Mouse (Mus musculus): ENCODE results near the gene Plcd3. TPM values are rescaled to one million over a fixed set of nuclear protein-coding genes. Genes with fewer than 3 reads are reported as not detected.

The Plcd3 gene
- polyA plus RNA-seq, 1 experiment from 2014 or later = 2.3 TPM

DNA sequence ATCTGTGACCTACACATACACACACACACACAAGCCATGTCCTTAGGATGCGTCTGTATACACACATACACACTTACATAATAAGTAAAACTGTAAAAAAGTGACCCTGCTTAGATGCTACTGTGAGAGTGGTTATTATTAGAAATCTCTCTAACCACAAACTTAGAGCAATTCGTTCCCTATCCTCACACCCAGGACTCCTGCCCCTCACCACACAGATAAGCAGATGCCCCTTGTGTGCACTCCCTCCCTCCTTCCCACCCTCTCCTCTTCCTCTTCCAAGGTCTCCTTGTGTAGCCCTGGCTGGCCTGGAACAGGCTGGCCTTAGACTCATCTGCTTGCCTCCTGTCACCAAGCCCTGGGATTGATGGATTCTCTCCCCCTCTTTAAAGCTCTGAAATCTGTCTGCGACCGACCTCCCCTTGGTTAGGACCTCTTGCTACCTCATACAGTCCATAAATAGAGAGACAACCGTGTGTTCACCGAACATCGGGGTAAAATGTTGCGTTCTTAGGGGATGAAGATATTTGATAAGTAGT lies 34.6 kb upstream of the Plcd3 start:
- H3K4me1 ChIP-seq = peaks cover 28% of the 10 kb centered on the region
- H3K27me3 ChIP-seq = no peaks in the 10 kb centered on the region
- H3K4me2 ChIP-seq (replicated peaks) = no peak overlapping the region
- WGBS = 93% methylated on average over 8 of the region's 8 CpGs
- H3K27ac ChIP-seq (replicated peaks) = no peak overlapping the region
- no peak overlapping the region for H3K9ac ChIP-seq (replicated peaks)
- 0 out of 2 replicates have a peak, but pooled peaks cover 8% of the 10 kb centered on the region for H3K36me3 ChIP-seq
- H3K9me3 ChIP-seq = no peaks in the 10 kb centered on the region
- ATAC-seq (replicated peaks) = no peak
- no peak overlapping the region for H3K4me3 ChIP-seq

DNA sequence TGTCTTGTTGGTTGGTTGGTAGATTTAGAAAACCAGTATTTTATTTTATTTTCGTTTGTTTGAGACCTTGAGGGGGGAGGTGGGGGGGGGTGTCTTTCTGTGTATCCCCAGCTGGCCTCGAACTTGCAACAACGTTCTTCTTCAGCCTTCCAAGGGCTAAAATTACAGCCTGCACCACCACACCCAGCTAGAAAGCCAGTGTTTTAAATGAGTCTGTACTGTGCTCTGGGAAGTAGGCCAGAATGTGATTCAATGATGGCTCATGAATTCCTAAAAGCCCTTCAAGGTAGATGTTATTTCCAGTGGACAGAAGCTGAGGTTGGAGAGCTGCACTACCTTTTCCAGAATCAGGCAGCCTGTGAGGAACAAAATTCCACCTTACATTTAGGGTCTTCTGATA lies 32.8 kb upstream of the Plcd3 start:
- Histone ChIP-seq H3K4me2 (replicated peaks) (peak overlapping the region; percentile 39), H3K4me3 (no peak overlapping the region), H3K27me3 (no peaks in the 10 kb centered on the region), H3K27ac (replicated peaks) (peak overlapping the region; percentile 55; the same call in 1 of the 2 replicates), H3K9ac (replicated peaks) (no peak overlapping the region), H3K9me3 (no peaks in the 10 kb centered on the region), H3K4me1 (peaks cover 38% of the 10 kb centered on the region), H3K36me3 (0 out of 2 replicates have a peak, but pooled peaks cover 5% of the 10 kb centered on the region)
- 72% methylated on average over 3 of the region's 3 CpGs for WGBS
- no peak for ATAC-seq (replicated peaks)

DNA sequence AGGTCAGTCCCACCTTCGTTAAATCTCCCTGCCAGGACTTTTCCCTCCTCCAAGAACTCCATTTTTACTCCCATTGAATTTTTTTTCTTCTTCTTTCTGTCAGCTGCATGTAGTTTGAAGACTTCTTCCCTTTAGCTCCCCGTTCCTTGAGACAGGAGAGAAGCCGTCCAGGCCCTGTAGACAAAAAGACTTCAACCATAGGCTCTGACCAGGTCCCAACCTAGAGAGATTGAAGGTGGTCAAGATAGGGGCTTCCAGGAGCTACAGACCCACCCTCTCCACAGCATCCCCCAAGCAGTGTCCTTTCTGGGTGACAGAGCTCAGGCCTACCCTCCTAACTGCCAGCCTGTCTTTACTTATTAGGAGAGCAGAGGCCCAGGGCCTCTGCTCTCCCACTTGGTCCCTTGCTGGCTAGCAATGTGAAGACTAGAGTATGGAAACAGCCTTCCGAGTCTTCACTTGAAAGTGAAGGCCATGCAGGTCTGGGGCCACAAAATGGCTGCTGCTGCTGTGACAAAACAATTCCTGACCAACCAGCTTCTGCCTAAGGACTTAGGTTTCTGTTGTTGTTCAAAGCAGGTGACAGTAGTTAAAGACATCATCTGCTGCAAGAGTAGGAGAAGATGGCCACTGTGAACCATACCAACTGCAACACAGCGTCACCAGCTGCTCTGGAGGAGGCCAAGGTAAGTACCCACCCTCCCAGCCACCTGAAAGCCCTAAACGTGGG lies 32.2 kb upstream of the Plcd3 start:
- peak; percentile 37; the same call in 1 of the 2 replicates for ATAC-seq (replicated peaks)
- Histone ChIP-seq H3K27me3 (no peaks in the 10 kb centered on the region), H3K4me1 (peaks cover 38% of the 10 kb centered on the region), H3K4me2 (replicated peaks) (peak overlapping the region; percentile 39), H3K36me3 (no peaks in the 10 kb centered on the region), H3K4me3 (peak overlapping the region; percentile 35), H3K9me3 (no peaks in the 10 kb centered on the region), H3K9ac (replicated peaks) (peak overlapping the region; percentile 22), H3K27ac (replicated peaks) (peak overlapping the region; percentile 55)
- 52% methylated on average over 6 of the region's 6 CpGs for WGBS

- ATAC-seq (replicated peaks) = peak; percentile 94
- Histone ChIP-seq H3K9ac (replicated peaks) (peak overlapping the region; percentile 100), H3K4me2 (replicated peaks) (peak overlapping the region; percentile 89), H3K4me3 (peak overlapping the region; percentile 96), H3K36me3 (no peaks in the 10 kb centered on the region), H3K4me1 (peaks cover 38% of the 10 kb centered on the region), H3K27me3 (no peaks in the 10 kb centered on the region), H3K27ac (replicated peaks) (peak overlapping the region; percentile 95), H3K9me3 (no peaks in the 10 kb centered on the region)
- under 1% methylated on average over 58 of the region's 58 CpGs for WGBS
These were observed 31.4 kb upstream of the Plcd3 start for GRCm38 (mm10) chr11:103132576-103133455.

DNA sequence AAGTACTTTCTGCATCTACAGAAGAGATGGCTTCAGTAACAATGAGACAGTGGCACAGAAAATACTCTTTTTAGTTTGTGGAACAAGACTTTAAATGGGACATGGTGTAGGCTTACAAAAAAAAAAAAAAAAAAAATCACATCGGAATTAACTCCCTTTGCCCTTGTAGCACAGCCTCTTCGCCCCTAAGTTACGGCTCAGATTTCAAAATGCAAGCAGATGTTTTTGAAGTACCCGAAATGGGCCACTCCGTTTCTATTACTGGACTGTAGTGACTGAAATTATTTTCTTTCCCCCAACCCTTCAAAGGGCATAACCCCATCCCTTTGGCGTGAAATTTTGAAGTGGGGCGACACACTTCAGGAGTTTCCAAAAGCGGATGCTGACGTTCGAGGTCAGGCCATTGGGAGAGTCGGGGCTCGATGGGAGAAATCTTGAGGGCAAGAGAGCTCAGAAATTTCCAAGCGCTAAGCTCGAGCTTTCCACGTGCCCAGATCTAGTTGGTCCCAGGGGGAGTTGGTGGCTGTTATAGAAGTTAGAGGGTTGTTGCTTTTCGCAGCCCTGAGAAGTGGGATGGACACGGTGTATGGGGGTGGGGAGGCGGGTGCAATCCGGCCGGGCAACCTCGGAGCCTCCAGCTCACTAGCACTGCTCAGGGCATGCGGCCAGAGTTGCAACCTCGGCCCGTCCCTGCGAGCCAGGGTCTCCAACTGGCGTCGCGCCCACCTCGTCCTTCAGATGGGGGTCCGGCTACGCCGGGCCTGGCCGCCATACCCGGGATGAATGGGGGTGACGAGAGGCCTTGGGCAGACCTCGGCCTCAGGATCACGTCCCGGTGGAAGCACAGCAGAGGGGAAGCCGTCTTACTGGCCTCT lies 30.5 kb upstream of the Plcd3 start, which contains the start of gene Hexim2:
Hexim2 (plus strand) TSS at position 729 of the 875 bp plus-strand sequence.
- under 1% methylated on average over 39 of the region's 39 CpGs for WGBS
- peaks cover 38% of the 10 kb centered on the region for H3K4me1 ChIP-seq
- peak within 1 kb of the TSS; percentile 100 for H3K9ac ChIP-seq (replicated peaks)
- H3K4me2 ChIP-seq (replicated peaks) = peak within 1 kb of the TSS; percentile 89
- peak within 1 kb of the TSS; percentile 95 for H3K27ac ChIP-seq (replicated peaks)
- H3K9me3 ChIP-seq = no peaks in the 10 kb centered on the region
- H3K27me3 ChIP-seq = no peaks in the 10 kb centered on the region
- no peaks in the 10 kb centered on the region for H3K36me3 ChIP-seq
- ATAC-seq (replicated peaks) = peak; percentile 49
- peak within 1 kb of the TSS; percentile 96 for H3K4me3 ChIP-seq

DNA sequence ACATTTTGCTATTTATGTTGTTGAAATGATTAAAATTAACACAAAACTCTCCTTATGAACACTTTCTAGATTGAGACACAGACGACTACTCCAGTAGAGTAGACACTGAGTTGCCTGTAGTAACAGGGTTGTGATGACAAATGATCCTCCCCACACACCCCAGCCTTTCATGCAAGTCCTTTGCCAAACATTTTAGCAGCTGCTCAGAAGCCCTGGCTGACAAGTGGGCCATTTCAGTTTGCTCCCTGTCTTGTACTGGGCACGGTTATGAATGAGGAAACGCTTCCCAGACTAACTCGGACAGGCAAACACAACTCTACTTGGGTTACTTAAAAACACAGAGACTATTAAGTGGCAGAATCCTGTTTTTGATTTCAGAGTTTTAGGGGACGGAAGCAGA lies 18.9 kb upstream of the Plcd3 start:
- no peaks in the 10 kb centered on the region for H3K36me3 ChIP-seq
- no peak overlapping the region for H3K4me2 ChIP-seq (replicated peaks)
- no peak overlapping the region for H3K4me3 ChIP-seq
- H3K9me3 ChIP-seq = no peaks in the 10 kb centered on the region
- H3K27me3 ChIP-seq = no peaks in the 10 kb centered on the region
- H3K27ac ChIP-seq (replicated peaks) = no peak overlapping the region
- H3K9ac ChIP-seq (replicated peaks) = no peak overlapping the region
- WGBS = 63% methylated on average over 5 of the region's 5 CpGs
- peaks cover 28% of the 10 kb centered on the region for H3K4me1 ChIP-seq
- ATAC-seq (replicated peaks) = no peak

DNA sequence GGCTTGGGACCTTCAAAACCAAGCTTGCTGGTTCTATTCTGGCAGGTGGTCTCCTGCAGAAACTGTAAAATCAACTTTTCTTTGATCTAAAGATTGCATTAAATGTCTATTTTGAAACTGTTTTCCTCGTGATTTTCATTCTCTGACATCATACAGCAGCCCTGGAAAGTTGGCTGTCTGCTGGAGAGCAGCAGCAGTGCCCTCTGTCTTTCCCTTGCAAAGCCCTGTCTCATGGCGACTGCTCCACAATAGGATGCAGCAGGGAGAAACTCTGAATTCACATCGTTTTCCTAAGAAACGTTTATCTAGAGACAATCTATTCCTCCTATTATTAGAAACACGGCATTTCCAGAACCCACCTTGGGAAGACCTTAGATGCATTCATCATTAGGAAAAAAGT lies 18.2 kb upstream of the Plcd3 start:
- H3K4me1 ChIP-seq = peaks cover 32% of the 10 kb centered on the region
- H3K9ac ChIP-seq (replicated peaks) = no peak overlapping the region
- no peak for ATAC-seq (replicated peaks)
- no peak overlapping the region for H3K27ac ChIP-seq (replicated peaks)
- no peaks in the 10 kb centered on the region for H3K36me3 ChIP-seq
- H3K4me2 ChIP-seq (replicated peaks) = no peak overlapping the region
- H3K4me3 ChIP-seq = no peak overlapping the region
- no peaks in the 10 kb centered on the region for H3K9me3 ChIP-seq
- H3K27me3 ChIP-seq = no peaks in the 10 kb centered on the region
- 45% methylated on average over 5 of the region's 5 CpGs for WGBS

GRCm38 (mm10) chr11:103118866-103119265 lies 17.4 kb upstream of the Plcd3 start:
- Histone ChIP-seq H3K9me3 (no peaks in the 10 kb centered on the region), H3K4me2 (replicated peaks) (peak overlapping the region; percentile 75), H3K4me1 (peaks cover 36% of the 10 kb centered on the region), H3K4me3 (peak overlapping the region; percentile 69; the same call in 1 of the 2 replicates), H3K27ac (replicated peaks) (no peak overlapping the region), H3K27me3 (no peaks in the 10 kb centered on the region), H3K36me3 (no peaks in the 10 kb centered on the region), H3K9ac (replicated peaks) (peak overlapping the region; percentile 1; the same call in 1 of the 2 replicates)
- ATAC-seq (replicated peaks) = no peak
- 80% methylated on average over 2 of the region's 2 CpGs for WGBS

GRCm38 (mm10) chr11:103117591-103118009 lies 16.1 kb upstream of the Plcd3 start:
- Histone ChIP-seq H3K36me3 (no peaks in the 10 kb centered on the region), H3K27me3 (peaks cover 10% of the 10 kb centered on the region; the same call in 1 of the 2 replicates), H3K9ac (replicated peaks) (peak overlapping the region; percentile 49), H3K27ac (replicated peaks) (peak overlapping the region; percentile 97), H3K9me3 (no peaks in the 10 kb centered on the region), H3K4me3 (peak overlapping the region; percentile 69), H3K4me2 (replicated peaks) (peak overlapping the region; percentile 75), H3K4me1 (peaks cover 40% of the 10 kb centered on the region)
- ATAC-seq (replicated peaks) = no peak
- under 1% methylated on average over 38 of the region's 38 CpGs for WGBS

DNA sequence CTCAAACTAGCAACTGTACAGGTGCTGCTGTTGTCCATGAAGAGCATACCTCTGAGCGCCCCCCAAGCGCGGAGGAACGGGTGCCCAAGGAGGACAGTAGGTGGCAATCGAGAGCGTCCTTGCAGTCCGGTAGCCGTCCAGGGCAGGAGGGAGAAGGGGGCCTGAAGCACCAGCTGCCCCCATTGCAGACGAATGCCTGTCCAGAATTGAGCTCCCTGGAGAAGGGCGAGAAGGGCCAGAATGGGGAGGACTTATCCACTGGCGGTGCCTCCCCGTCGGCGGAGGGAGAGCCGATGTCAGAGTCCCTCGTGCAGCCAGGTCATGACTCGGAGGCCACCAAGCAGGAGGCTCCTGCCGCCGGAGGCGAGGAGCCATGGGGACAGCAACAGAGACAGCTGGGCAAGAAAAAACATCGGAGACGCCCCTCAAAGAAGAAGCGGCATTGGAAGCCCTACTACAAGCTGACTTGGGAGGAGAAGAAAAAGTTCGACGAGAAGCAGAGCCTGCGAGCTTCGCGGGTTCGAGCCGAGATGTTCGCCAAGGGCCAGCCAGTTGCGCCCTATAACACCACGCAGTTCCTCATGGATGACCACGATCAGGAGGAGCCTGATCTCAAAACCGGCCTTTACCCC lies 15.6 kb upstream of the Plcd3 start:
- peaks cover 13% of the 10 kb centered on the region; the same call in 1 of the 2 replicates for H3K27me3 ChIP-seq
- no peak; the same call in 1 of the 2 replicates for ATAC-seq (replicated peaks)
- H3K27ac ChIP-seq (replicated peaks) = peak overlapping the region; percentile 97
- H3K36me3 ChIP-seq = no peaks in the 10 kb centered on the region
- peak overlapping the region; percentile 75 for H3K4me2 ChIP-seq (replicated peaks)
- 0% methylated on average over 35 of the region's 35 CpGs for WGBS
- H3K4me3 ChIP-seq = peak overlapping the region; percentile 69
- peaks cover 46% of the 10 kb centered on the region for H3K4me1 ChIP-seq
- peak overlapping the region; percentile 49 for H3K9ac ChIP-seq (replicated peaks)
- H3K9me3 ChIP-seq = no peaks in the 10 kb centered on the region

All from forebrain, embryonic 15.5 days (tissue).